Mouse (Mus musculus) lung, postnatal 4 days (tissue): ENCODE data around the gene Olfr631.
A peak's percentile ranks its signal among the peaks of the same experiment; 100 is the strongest.
"Not testable (repeated sequence)": the region's sequence is repeated elsewhere in the genome, so short reads cannot be mapped to it uniquely, and the experiment has no call there.

Experiments
- DNase-seq, 2 experiments: peaks; one replicate each; pipeline ENCODE4 v3.0.0; 2021

Gene Olfr631

DNA sequence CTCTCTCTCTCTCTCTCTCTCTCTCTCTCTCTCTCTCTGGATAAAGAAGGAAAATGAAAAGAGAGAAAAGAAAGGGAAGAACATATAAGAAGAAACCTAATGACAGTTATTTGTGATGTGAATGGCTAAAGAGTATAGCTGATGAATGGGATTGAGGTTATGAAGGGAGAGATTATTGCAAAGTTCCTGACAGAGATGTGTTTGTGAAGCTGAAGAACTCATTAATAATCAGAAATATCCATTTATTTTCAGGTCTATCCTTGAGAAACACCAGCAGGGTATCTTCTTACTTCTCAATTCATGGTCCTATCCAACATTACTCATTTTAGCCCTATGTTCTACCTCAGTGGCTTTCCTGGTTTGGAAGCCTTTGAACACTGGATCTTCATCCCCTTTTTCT lies at the start of gene Olfr631:
Gene Olfr631, plus strand, starts transcription at position 301 of the 400 bp plus-strand sequence.
- DNase-seq = no peak

DNA sequence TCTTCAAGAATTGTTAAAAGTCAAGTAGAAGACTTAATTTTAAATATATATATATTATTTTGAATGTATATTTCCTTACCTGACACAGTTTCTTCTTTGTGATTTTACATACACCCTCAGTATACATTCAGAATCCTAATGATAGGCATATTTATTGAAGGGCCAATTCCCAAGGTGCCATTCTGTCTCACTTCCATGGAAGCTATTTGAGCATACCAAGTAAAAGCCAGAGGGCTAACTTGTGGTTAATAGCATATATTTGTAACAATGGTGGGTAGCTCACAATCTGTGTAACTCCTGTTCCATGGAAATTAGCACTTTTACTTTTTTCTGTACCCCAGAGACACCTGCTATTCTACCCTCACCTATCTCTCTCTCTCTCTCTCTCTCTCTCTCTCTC lies 42.5 kb upstream of the Olfr631 start, which contains the start of gene Olfr66:
Gene Olfr66, minus strand, starts transcription at position 101 of the 400 bp plus-strand sequence.
- DNase-seq = no peak

DNA sequence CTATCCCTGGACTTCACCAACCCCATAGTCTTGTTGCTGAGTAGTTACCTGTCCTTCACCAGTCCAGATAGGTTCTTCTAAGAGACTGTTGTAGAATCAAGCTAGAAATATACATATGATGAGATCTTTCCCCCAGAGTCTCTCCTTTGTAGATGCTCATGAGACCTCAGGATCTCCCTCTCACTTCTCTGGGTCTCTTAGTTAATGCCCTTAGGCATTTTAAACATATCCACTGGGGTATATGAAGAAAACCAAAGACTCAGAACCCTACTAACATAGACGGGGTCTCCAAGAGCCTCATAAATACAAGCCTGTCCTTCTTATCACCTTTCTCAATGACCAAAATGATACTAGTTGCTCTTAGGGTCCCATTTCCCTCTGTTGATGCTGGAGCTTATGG lies 34.2 kb upstream of the Olfr631 start, which contains the start of gene Olfr64:
Gene Olfr64, minus strand, starts transcription at position 101 of the 400 bp plus-strand sequence.
- no peak for DNase-seq

DNA sequence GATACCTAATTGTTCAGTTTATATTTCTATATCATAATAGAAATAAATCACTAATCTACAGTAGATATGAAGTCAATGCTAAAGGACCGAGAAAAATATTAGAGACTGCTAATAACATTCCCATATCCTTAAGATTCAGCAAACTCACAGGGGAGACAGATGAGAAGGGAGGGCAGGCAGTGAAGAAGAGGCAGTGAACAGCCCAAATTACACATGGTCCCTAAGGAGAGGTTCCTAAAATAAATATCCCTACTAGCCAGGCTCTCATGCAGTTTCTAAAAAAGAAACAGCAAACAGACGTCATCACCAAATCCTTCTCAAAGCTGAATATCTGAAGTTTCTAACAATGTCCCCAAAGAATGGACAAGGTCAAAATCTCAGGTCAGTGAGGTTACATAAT lies 25.4 kb upstream of the Olfr631 start, which contains the start of gene Olfr65:
Gene Olfr65, plus strand, starts transcription at position 301 of the 400 bp plus-strand sequence.
- DNase-seq = no peak

DNA sequence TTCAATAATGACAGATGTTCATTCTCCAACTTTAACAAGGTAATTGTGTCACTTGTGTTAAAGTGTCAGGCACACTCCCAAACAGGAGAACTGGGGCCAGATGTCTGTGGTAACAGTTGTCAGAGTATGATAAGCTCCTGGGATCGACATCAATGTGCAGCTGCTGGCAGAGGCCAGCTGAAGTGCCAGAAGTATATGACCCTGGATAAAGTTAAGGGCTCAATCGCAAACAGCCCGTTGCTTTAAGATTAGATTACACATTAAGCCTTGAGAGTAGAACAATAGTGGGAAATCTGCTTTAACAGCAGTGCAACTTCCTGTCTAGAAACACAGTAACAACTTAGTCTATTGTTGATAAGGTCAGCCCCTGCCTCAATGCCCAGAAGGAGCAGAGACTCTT lies 18.6 kb upstream of the Olfr631 start:
- DNase-seq = peak in 1 of 2 experiments; percentile 18

DNA sequence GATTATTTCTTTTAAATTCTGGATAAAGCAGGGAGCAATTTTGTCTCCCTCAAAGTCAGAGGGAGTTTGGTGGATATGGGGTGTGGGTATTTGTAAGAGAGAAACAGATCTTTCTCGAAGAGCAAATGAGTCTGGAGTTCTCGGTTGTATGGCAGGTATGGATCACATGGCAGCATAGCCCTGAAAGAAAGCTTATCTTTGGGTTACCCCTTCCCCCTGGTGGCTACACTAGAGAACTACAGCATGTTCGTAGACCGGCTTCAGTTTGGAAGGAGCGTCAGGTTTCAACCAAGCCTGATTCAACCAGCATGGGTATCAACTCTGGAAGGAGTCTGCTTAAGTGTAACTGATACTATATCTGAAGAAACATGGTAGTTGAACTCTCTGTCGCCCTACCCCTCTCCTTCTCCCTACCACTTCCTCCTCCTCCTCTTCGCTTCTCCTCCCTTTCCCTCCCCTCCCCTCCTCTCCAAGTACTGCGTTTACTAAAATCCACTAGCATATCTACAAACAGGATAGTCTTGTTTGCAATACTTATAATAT lies 15.6 kb upstream of the Olfr631 start:
- no peak for DNase-seq

DNA sequence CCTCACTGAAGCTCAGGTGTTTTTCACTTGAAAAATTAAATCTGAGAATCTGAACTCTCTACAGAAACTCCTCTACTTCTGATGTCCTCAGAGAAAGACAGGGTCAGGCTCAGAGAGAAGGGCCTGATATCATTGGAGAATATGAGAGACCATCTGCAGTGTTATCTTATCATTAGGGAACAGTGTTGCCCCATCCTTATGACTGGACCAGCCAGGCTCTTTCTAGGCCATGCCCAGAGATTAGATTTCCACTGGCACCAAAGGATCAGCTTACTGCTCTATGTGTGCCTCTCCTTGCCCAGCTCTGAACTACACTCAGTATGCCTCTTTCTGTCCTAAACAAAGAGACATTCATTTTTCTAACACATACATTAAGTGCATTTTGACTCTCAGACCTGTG lies 13.3 kb upstream of the Olfr631 start:
- DNase-seq = no peak

DNA sequence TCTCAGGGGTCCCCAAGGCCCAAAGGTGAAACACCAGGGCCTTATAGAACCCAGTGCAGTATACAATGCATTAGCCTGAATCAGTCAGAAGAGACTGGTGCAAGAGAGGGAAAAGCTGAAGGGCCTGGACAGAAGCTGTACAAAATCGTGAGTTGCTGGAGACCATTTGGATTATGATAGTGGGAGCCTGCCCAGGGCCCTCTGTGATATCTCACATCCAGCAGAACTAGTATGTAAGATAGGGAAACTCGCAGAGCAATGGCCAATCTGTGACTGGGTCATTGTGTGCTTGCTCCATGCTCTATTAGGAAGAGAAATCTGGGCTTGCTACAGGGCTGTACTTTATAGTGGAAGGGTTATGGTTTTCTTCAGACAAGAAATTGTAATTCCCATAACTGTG lies 5.6 kb downstream of the Olfr631 start, which contains the start of gene Olfr632:
Gene Olfr632, plus strand, starts transcription at position 84 of the 400 bp plus-strand sequence.
- DNase-seq = no peak

DNA sequence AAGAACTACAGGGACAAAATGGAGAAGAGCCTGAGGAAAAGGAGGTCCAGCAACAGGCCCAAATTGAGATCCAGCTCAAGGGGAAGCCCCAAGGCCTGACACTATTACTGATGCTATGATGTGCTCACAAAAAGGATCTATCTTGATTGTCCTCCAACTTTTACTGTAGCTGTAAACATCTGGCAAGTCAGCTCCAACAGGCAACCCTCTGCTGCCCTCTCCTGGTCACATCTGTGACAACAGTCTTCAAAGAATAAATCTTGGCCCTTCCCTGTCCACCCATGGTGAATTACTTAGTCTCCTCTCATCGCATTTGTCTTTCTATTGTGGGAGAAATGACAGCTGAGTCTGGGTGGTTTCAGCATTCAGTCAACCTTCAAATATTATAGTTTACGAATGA lies 14.1 kb downstream of the Olfr631 start:
- no peak for DNase-seq

DNA sequence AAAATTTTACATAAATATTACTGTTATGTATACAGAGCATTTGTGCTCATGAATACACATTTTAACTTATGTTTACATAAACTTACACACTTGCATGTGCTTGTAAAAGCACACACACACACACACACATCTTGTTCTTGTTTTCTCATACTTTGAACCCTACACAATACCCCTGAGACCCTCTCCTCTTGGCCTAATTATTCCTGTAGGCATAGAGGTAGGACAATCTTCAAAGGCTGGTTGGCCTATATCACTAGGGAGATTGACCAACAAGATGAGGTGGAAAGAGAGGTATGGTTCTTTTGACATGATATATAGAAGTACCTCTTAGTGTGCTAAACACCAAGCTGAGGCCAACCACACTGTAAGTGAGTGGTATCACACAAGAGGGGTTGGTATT lies 15.5 kb downstream of the Olfr631 start, which contains the start of gene Olfr633:
Gene Olfr633, plus strand, starts transcription at position 301 of the 400 bp plus-strand sequence.
- DNase-seq = no peak

DNA sequence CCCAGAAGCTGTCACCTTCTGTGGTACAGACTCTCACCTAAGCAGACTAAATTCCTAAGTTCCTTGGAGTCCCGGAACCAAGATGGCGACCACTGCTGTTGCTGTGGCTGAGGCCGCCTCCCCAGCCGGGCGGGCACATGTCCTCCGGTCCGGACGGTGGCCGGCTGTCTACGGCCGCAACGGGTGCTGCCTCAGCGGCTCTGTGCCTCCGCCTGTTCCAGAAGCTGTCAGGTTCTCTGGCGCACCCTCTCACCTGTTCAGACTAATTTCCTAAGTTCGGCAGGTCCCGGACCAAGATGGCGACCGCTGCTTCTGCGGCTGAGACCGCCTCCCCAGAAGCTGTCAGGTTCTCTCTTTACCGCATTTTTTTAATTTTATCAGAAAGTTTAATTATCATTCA lies 38.2 kb downstream of the Olfr631 start:
- not testable (repeated sequence) for DNase-seq

DNA sequence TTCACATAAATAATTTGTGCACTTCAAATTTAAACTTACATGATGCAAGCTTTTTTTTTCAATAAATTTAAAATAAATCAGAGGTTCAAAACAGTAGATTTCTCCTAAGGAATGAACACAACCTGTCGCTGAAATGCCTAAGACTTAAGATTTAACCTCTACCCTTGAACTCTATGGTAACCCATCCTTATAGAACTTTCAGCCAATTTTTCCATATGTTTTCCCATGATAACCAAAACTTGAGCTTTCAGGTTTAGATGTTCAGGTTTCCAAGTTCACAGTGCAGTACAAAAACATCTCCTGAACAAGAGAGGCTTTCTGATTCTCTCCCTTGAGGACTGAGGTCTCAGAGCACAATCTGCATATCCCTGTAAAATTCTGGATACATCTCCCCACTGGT lies 42.2 kb downstream of the Olfr631 start, which contains the start of gene Olfr635:
Gene Olfr635, plus strand, starts transcription at position 301 of the 400 bp plus-strand sequence.
- DNase-seq = no peak

DNA sequence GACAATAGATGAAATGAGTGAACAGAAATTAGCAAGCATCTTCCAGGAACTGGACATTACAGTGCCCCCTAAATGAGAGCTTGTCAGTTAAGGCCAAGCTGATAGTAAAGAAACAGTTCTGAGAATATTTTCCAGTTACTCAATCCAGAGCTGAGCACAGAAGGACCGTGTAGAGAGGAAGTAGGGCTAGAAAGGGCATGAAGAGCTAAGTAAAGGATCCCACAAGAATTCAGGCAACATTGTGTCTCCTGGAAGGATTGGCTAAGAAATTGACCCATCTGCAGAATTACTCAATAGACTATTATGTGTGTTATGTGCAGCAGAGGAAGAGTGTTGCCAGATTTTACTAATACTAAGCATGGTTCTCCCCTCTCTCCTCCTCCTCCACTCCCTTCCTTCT lies 43.2 kb downstream of the Olfr631 start:
- no peak for DNase-seq
